Mouse (Mus musculus): ENCODE measurements at regions not wholly inside any gene's neighbourhood (a gene's known extent, or its start where the extent isn't known, plus 50 kb on each side); places are given as distances from the start of the nearest gene placed in this dataset.

- Histone ChIP-seq H3K4me1 (no peaks in the 10 kb centered on the region), H3K36me3 (replicated peaks) (no peaks in the 10 kb centered on the region), H3K27ac (no peak overlapping the region), H3K27me3 (replicated peaks) (no peaks in the 10 kb centered on the region), H3K4me2 (no peak overlapping the region), H3K9ac (no peak overlapping the region), H3K4me3 (no peak overlapping the region), H3K9me3 (no peaks in the 10 kb centered on the region)
- 91% methylated on average over 2 of the region's 2 CpGs for WGBS
- no peak for ATAC-seq (replicated peaks)
These were observed 539.6 kb downstream of the Adra2a start for GRCm38 (mm10) chr19:54583574-54583973.

GRCm38 (mm10) chr19:54584687-54585237 is 540.8 kb downstream of the Adra2a start:
- H3K9me3 ChIP-seq: no peaks in the 10 kb centered on the region
- H3K4me2 ChIP-seq: no peak overlapping the region
- no peaks in the 10 kb centered on the region for H3K4me1 ChIP-seq
- H3K9ac ChIP-seq: no peak overlapping the region
- H3K36me3 ChIP-seq (replicated peaks): no peaks in the 10 kb centered on the region
- no peak overlapping the region for H3K27ac ChIP-seq
- no peaks in the 10 kb centered on the region for H3K27me3 ChIP-seq (replicated peaks)
- 38% methylated on average over 3 of the region's 3 CpGs for WGBS
- peak; percentile 71; the same call in 1 of the 2 replicates for ATAC-seq (replicated peaks)
- H3K4me3 ChIP-seq: no peak overlapping the region

GRCm38 (mm10) chr19:54585326-54585725 is 541.4 kb downstream of the Adra2a start:
- H3K27me3 ChIP-seq (replicated peaks): no peaks in the 10 kb centered on the region
- H3K27ac ChIP-seq: no peak overlapping the region
- no peak for ATAC-seq (replicated peaks)
- H3K9me3 ChIP-seq: no peaks in the 10 kb centered on the region
- H3K9ac ChIP-seq: no peak overlapping the region
- 77% methylated on average over 1 of the region's 1 CpGs for WGBS
- no peak overlapping the region for H3K4me3 ChIP-seq
- no peaks in the 10 kb centered on the region for H3K4me1 ChIP-seq
- H3K36me3 ChIP-seq (replicated peaks): no peaks in the 10 kb centered on the region
- no peak overlapping the region for H3K4me2 ChIP-seq

GRCm38 (mm10) chr19:54603345-54603744 is 523.7 kb downstream of the Gpam start:
- no peak overlapping the region for H3K4me3 ChIP-seq
- no peak overlapping the region for H3K4me2 ChIP-seq
- no peak overlapping the region for H3K9ac ChIP-seq
- no peaks in the 10 kb centered on the region for H3K36me3 ChIP-seq (replicated peaks)
- H3K27me3 ChIP-seq (replicated peaks): no peaks in the 10 kb centered on the region
- H3K27ac ChIP-seq: no peak overlapping the region
- ATAC-seq (replicated peaks): no peak
- no peaks in the 10 kb centered on the region for H3K9me3 ChIP-seq
- H3K4me1 ChIP-seq: no peaks in the 10 kb centered on the region
- WGBS: 87% methylated on average over 6 of the region's 6 CpGs

GRCm38 (mm10) chr19:54605346-54605745 is 521.7 kb downstream of the Gpam start:
- no peaks in the 10 kb centered on the region for H3K4me1 ChIP-seq
- no peaks in the 10 kb centered on the region for H3K9me3 ChIP-seq
- H3K27me3 ChIP-seq (replicated peaks): no peaks in the 10 kb centered on the region
- H3K4me3 ChIP-seq: no peak overlapping the region
- ATAC-seq (replicated peaks): no peak
- H3K9ac ChIP-seq: no peak overlapping the region
- H3K36me3 ChIP-seq (replicated peaks): no peaks in the 10 kb centered on the region
- WGBS: 22% methylated on average over 1 of the region's 1 CpGs
- no peak overlapping the region for H3K4me2 ChIP-seq
- no peak overlapping the region for H3K27ac ChIP-seq

GRCm38 (mm10) chr19:54616924-54617323 is 510.1 kb downstream of the Gpam start:
- H3K4me3 ChIP-seq: no peak overlapping the region
- H3K9ac ChIP-seq: no peak overlapping the region
- ATAC-seq (replicated peaks): no peak
- no peak overlapping the region for H3K27ac ChIP-seq
- H3K27me3 ChIP-seq (replicated peaks): no peaks in the 10 kb centered on the region
- no peak overlapping the region for H3K4me2 ChIP-seq
- H3K9me3 ChIP-seq: no peaks in the 10 kb centered on the region
- no peaks in the 10 kb centered on the region for H3K36me3 ChIP-seq (replicated peaks)
- 61% methylated on average over 4 of the region's 4 CpGs for WGBS
- no peaks in the 10 kb centered on the region for H3K4me1 ChIP-seq

Data from midbrain, embryonic 15.5 days (tissue).